Mouse (Mus musculus): ENCODE measurements around the gene Ints3.
"Not testable (repeated sequence)": the region's sequence is repeated elsewhere in the genome, so short reads cannot be mapped to it uniquely, and the experiment has no call there.

The Ints3 gene

GRCm38 (mm10) chr3:90361476-90361875 lies 71.9 kb downstream of the Ints3 start:
- DNase-seq (ENCODE audit: extremely low read depth, low read depth, low spot score) = no peak

DNA sequence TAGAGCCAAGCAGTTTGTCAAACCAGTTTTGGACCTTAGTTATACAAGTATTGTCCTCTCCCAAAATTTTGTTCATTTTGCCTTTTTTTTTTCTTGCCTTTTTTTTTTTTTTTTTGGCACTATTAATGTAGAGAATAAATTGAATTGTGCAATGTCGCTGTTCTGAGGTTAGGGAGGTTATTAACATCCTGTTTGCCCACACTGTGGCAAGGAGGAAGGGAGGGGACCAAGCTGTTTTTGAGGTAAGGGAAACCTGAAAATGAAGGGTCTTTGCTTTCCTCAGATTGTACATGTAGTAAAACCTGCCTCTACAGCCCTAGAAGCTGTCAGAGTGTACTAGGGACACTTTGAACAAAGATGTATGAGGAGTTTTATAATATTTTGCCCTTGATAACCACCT lies 74.2 kb downstream of the Ints3 start:
- DNase-seq (ENCODE audit: extremely low read depth, low read depth, low spot score) = no peak

- no peak for DNase-seq (ENCODE audit: extremely low read depth, low read depth, low spot score)
These were observed 75.5 kb downstream of the Ints3 start for GRCm38 (mm10) chr3:90357959-90358358.

- no peak for DNase-seq (ENCODE audit: extremely low read depth, low read depth, low spot score)
These were observed 85.6 kb downstream of the Ints3 start for GRCm38 (mm10) chr3:90347847-90348246.

DNA sequence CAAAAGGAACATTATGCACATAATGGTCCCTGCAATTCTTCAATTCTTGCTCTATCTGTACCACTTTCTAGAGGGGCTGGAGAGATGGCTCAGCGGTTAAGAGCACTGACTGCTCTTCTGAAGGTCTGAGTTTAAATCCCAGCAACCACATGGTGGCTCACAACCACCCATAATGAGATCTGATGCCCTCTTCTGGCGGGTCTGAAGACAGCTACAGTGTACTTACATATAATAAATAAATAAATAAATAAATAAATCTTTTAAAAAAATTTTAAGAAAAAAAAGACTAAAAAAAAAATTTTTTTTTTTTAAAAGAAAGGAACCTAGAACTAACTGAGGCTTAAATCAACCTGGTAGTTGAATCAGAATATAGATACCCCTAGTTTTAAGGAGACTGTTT lies 90.6 kb downstream of the Ints3 start:
- not testable (repeated sequence) for DNase-seq (ENCODE audit: extremely low read depth, low read depth, low spot score)

Measured in fat pad, adult 2 months (tissue).